Mouse (Mus musculus) kidney, adult 2 months (tissue): Measurements from ENCODE around the gene Acox2. TPM values are rescaled to one million over a fixed set of nuclear protein-coding genes. Genes with fewer than 3 reads are reported as not detected.

Experiments
- DNase-seq: peaks from one replicate; pipeline ENCODE4 v3.0.0; 2021
- H3K27ac ChIP-seq: fragments of 200-500 bp; 2 replicates; pipeline ENCODE4 v1.5.1; 2012; ENCODE audit warnings: low read depth, low read length, control low read depth, inconsistent platforms; ENCODE audit not compliant: insufficient read depth
- H3K27me3 ChIP-seq: fragments of 200-500 bp; replicated peaks from 2 replicates; pipeline ENCODE4 v1.6.1; 2012; ENCODE audit warnings: mild to moderate bottlenecking, moderate library complexity, low read length, inconsistent platforms; ENCODE audit not compliant: control insufficient read depth, insufficient read depth
- H3K36me3 ChIP-seq: fragments of 200-500 bp; 2 replicates; pipeline ENCODE4 v1.6.1; 2012; ENCODE audit warnings: mild to moderate bottlenecking, moderate library complexity, low read length, inconsistent platforms; ENCODE audit not compliant: control insufficient read depth, insufficient read depth
- H3K4me1 ChIP-seq: fragments of 200-500 bp; 2 replicates; pipeline ENCODE4 v1.6.1; 2011; ENCODE audit warnings: low read length; ENCODE audit not compliant: control insufficient read depth, insufficient read depth
- H3K4me3 ChIP-seq: fragments of 200-500 bp; 2 replicates; pipeline ENCODE4 v1.5.1; 2011; ENCODE audit warnings: mild to moderate bottlenecking, low read depth, low read length, control low read depth; ENCODE audit not compliant: insufficient read depth
- CTCF ChIP-seq: fragments of 200-500 bp; conservative IDR thresholded peaks from 2 replicates; pipeline ENCODE4 v1.5.1; 2011; ENCODE audit warnings: low read depth, mild to moderate bottlenecking, control low read depth, low read length, moderate library complexity, mixed read lengths; ENCODE audit not compliant: insufficient read depth, insufficient read length
- POLR2A ChIP-seq: fragments of 200-500 bp; IDR thresholded peaks from one replicate; pipeline ENCODE4 v1.6.1; 2011; ENCODE audit warnings: low read depth, low read length, control low read depth
- WGBS: fragments of 180-500 bp; shearing (Covaris S2); methylation state at CpG from one replicate; pipeline ENCODE4 v1.1.7; 2018; 5-methylcytosine and 5-hydroxymethylcytosine counted together
- polyA plus RNA-seq: library from polyadenylated mRNA; depleted of rRNA; stranded (reverse); fragments of >200 nt; gene quantifications from 2 replicates; pipeline ENCODE4 v1.2.3, GENCODE M21; 2012; rRNA removed

Gene Acox2
- polyA plus RNA-seq, 1 experiment: 190 TPM

GRCm38 (mm10) chr14:8176251-8176650 lies 82.9 kb downstream of the Acox2 start:
- TF ChIP-seq CTCF (no peak), POLR2A (no peak)
- 38% methylated on average over 5 of the region's 5 CpGs for WGBS
- no peaks in the 10 kb centered on the region for H3K36me3 ChIP-seq
- H3K27ac ChIP-seq: no peak overlapping the region
- no peak overlapping the region for H3K4me3 ChIP-seq
- DNase-seq: peak; percentile 28
- no peaks in the 10 kb centered on the region for H3K27me3 ChIP-seq
- H3K4me1 ChIP-seq: peaks cover 8% of the 10 kb centered on the region; the same call in 1 of the 2 replicates

Other genes with a start within 250 kb of the Acox2 start
- 9.0 and 13.8 TPM in 2 replicates for gene Rpp14, start 179.0 kb downstream of the Acox2 start, polyA plus RNA-seq
- gene Pxk, start 161.1 kb downstream of the Acox2 start, polyA plus RNA-seq: 36.8 and 42.9 TPM in 2 replicates
- 100 and 134 TPM in 2 replicates for gene Pdhb, start 86.3 kb downstream of the Acox2 start, polyA plus RNA-seq
- gene Kctd6, start 45.2 kb downstream of the Acox2 start, polyA plus RNA-seq: 16.2 and 17.2 TPM in 2 replicates
- gene Fam107a, start 58.7 kb upstream of the Acox2 start, polyA plus RNA-seq: 119 and 151 TPM in 2 replicates
- gene Oit1, start 119.4 kb upstream of the Acox2 start, polyA plus RNA-seq: 1.3 and 1.5 TPM in 2 replicates